Mouse (Mus musculus) lung, embryonic 15.5 days (tissue): ENCODE results near the gene Gng7. TPM values are rescaled to one million over a fixed set of nuclear protein-coding genes. Genes with fewer than 3 reads are reported as not detected.
A peak's percentile ranks its signal among the peaks of the same experiment; 100 is the strongest.

Source experiments
- ATAC-seq: fragments of 200-750 bp; cut with Nextera tagmentation; 2 replicates; pipeline ENCODE4 v1.8.0; 2017; ENCODE audit warnings: moderate number of reproducible peaks, borderline replicate concordance; ENCODE audit not compliant: low FRiP score, low TSS enrichment; ENCODE audit errors: extremely low read depth
- H3K27ac ChIP-seq: fragments of 300-500 bp; sonication (generic); 2 replicates; pipeline ENCODE4 v1.5.1; 2015; ENCODE audit warnings: moderate library complexity, mild to moderate bottlenecking, inconsistent platforms
- H3K27me3 ChIP-seq: fragments of 300-500 bp; sonication (generic); 2 replicates; pipeline ENCODE4 v1.6.1; 2015; ENCODE audit warnings: inconsistent platforms
- H3K36me3 ChIP-seq: fragments of 300-500 bp; sonication (generic); 2 replicates; pipeline ENCODE4 v1.6.1; 2015; ENCODE audit warnings: inconsistent platforms
- H3K4me1 ChIP-seq: fragments of 300-500 bp; sonication (generic); 2 replicates; pipeline ENCODE4 v1.6.1; 2015; ENCODE audit warnings: inconsistent platforms
- H3K4me2 ChIP-seq: fragments of 300-500 bp; sonication (generic); 2 replicates; pipeline ENCODE4 v1.6.1; 2015; ENCODE audit warnings: inconsistent platforms, mild to moderate bottlenecking, moderate library complexity
- H3K4me3 ChIP-seq: fragments of 300-500 bp; sonication (generic); 2 replicates; pipeline ENCODE4 v1.5.1; 2015; ENCODE audit warnings: mild to moderate bottlenecking, inconsistent platforms
- H3K9ac ChIP-seq: fragments of 300-500 bp; sonication (generic); 2 replicates; pipeline ENCODE4 v1.6.1; 2015; ENCODE audit warnings: inconsistent platforms
- H3K9me3 ChIP-seq: fragments of 300-500 bp; sonication (generic); 2 replicates; pipeline ENCODE4 v1.6.1; 2016; ENCODE audit warnings: inconsistent platforms
- WGBS: fragments of 180-500 bp; shearing (Covaris S2); methylation state at CpG from one replicate; pipeline ENCODE4 v1.1.7; 2015; 5-methylcytosine and 5-hydroxymethylcytosine counted together
- polyA plus RNA-seq: library from polyadenylated mRNA; unstranded; fragments of >200 nt; fragmentation: Nextera tagmentation; extraction: Ambion mirVana; gene quantifications from 2 replicates; pipeline ENCODE4 v1.2.1, GENCODE M21; 2015

The Gng7 gene
- polyA plus RNA-seq, 1 experiment from 2014 or later: 6.6 TPM

DNA sequence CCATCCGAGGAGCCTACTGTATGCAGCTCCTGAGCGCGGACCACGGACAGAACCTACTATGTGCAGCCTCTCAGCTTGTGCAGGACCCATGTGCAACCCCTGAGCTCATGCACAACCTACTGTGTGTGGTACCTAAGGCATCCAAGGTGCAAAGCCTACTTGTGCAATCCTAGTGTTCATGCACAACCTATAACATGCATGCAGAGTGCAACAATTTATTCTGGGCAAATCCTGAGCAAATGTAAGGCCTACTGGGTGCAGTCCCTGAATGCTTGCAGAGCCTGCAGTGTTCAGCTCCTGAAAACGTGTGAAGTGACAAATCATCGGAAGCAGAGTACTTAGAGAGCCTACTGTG is 78.0 kb downstream of the Gng7 start:
- Histone ChIP-seq H3K4me2 (peak overlapping the region; percentile 79), H3K36me3 (no peaks in the 10 kb centered on the region), H3K4me1 (peaks cover 83% of the 10 kb centered on the region), H3K27ac (peak overlapping the region; percentile 75), H3K9ac (no peak overlapping the region), H3K4me3 (peak overlapping the region; percentile 38), H3K9me3 (no peaks in the 10 kb centered on the region), H3K27me3 (peaks cover 24% of the 10 kb centered on the region)
- WGBS: 8% methylated on average over 6 of the region's 6 CpGs
- no peak for ATAC-seq

DNA sequence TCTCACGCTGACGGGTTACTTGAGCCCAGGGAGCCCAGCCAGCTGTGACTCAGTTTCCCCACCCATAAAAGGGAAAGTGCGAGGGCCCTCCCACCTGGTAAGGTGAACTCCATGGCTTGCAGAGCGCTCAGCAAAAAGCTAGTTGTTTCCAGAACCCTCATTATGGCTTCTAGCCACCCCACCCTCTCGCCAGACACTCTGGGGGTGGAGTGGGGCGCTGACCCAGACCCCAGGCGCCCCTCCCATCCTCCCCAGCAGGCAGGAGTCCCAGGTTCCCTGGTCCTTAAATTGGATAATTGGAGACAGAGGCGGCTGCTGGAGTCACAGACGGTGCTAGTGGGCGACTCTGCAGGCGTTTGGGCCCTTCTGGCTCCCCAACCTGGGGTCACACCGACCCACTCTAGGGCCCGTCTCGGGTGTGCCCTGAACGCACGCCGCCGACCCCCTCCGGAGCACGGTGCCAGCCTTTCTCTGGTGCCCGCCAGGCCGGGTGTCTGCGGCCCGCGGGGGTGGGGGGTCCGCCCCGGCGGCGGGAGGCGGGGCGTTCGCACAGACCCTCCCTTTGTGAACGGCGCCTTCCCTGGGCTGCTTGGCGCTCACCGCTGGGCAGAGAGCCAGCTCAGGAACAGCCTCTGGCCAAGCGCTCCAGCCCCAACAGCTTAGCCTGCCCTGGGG is 78.5 kb downstream of the Gng7 start:
- 2% methylated on average over 37 of the region's 37 CpGs for WGBS
- no peaks in the 10 kb centered on the region for H3K9me3 ChIP-seq
- peak overlapping the region; percentile 39 for H3K9ac ChIP-seq
- H3K4me1 ChIP-seq: peaks cover 88% of the 10 kb centered on the region
- peaks cover 29% of the 10 kb centered on the region for H3K27me3 ChIP-seq
- peak; percentile 23; the same call in 1 of the 2 replicates for ATAC-seq
- peak overlapping the region; percentile 38 for H3K4me3 ChIP-seq
- H3K4me2 ChIP-seq: peak overlapping the region; percentile 79
- H3K36me3 ChIP-seq: no peaks in the 10 kb centered on the region
- peak overlapping the region; percentile 75 for H3K27ac ChIP-seq

- WGBS: 2% methylated on average over 17 of the region's 17 CpGs
- Histone ChIP-seq H3K9me3 (no peaks in the 10 kb centered on the region), H3K4me3 (peak overlapping the region; percentile 38), H3K36me3 (no peaks in the 10 kb centered on the region), H3K9ac (peak overlapping the region; percentile 39; the same call in 1 of the 2 replicates), H3K27ac (peak overlapping the region; percentile 75), H3K4me2 (peak overlapping the region; percentile 79), H3K4me1 (peaks cover 90% of the 10 kb centered on the region), H3K27me3 (peaks cover 30% of the 10 kb centered on the region)
- ATAC-seq: no peak
These were observed 79.0 kb downstream of the Gng7 start for GRCm38 (mm10) chr10:80935698-80936097.

GRCm38 (mm10) chr10:80935241-80935640 is 79.5 kb downstream of the Gng7 start:
- Histone ChIP-seq H3K36me3 (no peaks in the 10 kb centered on the region), H3K27ac (0 out of 2 replicates have a peak overlapping the region, but pooled peaks have one; percentile 15), H3K9ac (no peak overlapping the region), H3K4me1 (peaks cover 86% of the 10 kb centered on the region), H3K9me3 (no peaks in the 10 kb centered on the region), H3K4me3 (no peak overlapping the region), H3K4me2 (peak overlapping the region; percentile 79), H3K27me3 (peaks cover 30% of the 10 kb centered on the region)
- ATAC-seq: no peak
- WGBS: 13% methylated on average over 3 of the region's 3 CpGs

GRCm38 (mm10) chr10:80934136-80934985 is 80.4 kb downstream of the Gng7 start:
- Histone ChIP-seq H3K27ac (no peak overlapping the region), H3K9ac (no peak overlapping the region), H3K9me3 (no peaks in the 10 kb centered on the region), H3K4me2 (no peak overlapping the region), H3K27me3 (peaks cover 30% of the 10 kb centered on the region), H3K4me1 (peaks cover 79% of the 10 kb centered on the region), H3K36me3 (no peaks in the 10 kb centered on the region), H3K4me3 (no peak overlapping the region; the same call in 1 of the 2 replicates)
- no peak for ATAC-seq
- 46% methylated on average over 14 of the region's 14 CpGs for WGBS

DNA sequence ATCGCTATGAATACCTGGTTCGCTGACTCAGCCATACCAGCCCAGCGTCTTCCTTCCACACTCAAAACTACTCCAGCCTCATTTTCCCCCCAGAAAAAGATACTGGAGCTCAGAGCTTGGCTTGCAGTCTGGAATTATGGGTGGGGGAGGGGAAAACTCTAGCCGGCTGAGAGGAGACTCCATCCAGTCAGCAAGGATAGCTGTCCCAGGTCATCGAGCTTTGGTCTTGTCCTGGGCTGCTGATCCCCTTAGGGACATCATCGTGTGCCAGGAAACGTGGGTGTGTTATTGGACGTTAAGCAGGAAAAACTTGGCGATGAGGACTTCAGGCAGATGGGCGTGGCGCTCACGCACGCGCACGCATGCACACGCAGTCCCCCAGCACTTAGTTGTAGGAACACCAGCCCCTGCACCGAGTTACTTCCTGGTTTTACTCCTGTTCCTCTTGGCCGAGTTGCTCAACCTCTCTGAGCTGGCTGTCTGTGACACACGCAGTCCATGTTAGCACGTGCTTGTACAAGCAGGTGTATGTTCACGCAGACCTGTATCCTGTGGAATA is 81.2 kb downstream of the Gng7 start:
- H3K9ac ChIP-seq: no peak overlapping the region
- peak overlapping the region; percentile 49; the same call in 1 of the 2 replicates for H3K27ac ChIP-seq
- H3K36me3 ChIP-seq: no peaks in the 10 kb centered on the region
- peaks cover 79% of the 10 kb centered on the region for H3K4me1 ChIP-seq
- peaks cover 30% of the 10 kb centered on the region for H3K27me3 ChIP-seq
- H3K4me2 ChIP-seq: peak overlapping the region; percentile 80
- WGBS: 3% methylated on average over 21 of the region's 21 CpGs
- no peak for ATAC-seq
- no peaks in the 10 kb centered on the region for H3K9me3 ChIP-seq
- peak overlapping the region; percentile 59 for H3K4me3 ChIP-seq

DNA sequence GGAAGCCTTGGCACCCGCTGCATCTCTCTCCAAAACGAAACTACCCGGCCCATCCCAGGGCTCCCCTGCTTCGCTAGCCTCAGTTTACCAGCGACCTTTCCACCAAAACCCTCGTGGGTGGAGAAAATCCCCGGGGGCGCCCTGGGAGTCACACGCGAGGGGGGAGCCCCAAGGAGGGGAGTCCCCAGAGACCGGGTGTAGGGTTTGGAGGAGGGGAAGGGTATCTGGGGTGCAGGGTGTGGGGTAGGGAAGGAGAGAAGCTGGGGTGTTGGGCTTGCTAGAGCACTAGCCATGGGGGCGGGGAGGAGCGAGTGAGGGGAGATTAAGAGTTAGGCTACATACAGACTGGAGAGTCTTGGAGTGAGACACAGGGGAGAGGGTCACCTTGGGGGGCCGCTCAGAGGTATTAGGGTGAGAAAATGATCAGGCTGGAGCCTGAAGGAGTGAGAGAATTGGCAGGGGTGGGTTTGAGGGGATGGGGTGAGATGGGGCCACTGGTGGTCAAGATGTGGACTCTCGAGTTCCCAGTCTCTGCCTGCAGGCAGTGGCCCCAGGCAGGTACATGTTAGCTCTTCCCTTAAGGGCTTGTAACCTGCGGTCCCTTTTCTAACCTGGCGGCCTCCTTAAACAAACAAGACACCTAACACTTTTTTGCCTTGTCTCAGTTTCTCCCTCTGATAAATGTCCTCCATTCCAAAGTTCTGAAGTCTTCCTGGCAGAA is 81.9 kb downstream of the Gng7 start:
- peak overlapping the region; percentile 80 for H3K4me2 ChIP-seq
- H3K27me3 ChIP-seq: peaks cover 30% of the 10 kb centered on the region
- peak overlapping the region; percentile 59 for H3K4me3 ChIP-seq
- H3K36me3 ChIP-seq: no peaks in the 10 kb centered on the region
- no peak for ATAC-seq
- peak overlapping the region; percentile 62 for H3K9ac ChIP-seq
- 2% methylated on average over 17 of the region's 17 CpGs for WGBS
- H3K4me1 ChIP-seq: peaks cover 73% of the 10 kb centered on the region
- peak overlapping the region; percentile 49 for H3K27ac ChIP-seq
- no peaks in the 10 kb centered on the region for H3K9me3 ChIP-seq

- no peak for ATAC-seq
- peak overlapping the region; percentile 59 for H3K4me3 ChIP-seq
- 1% methylated on average over 20 of the region's 20 CpGs for WGBS
- peaks cover 30% of the 10 kb centered on the region for H3K27me3 ChIP-seq
- H3K4me2 ChIP-seq: peak overlapping the region; percentile 80
- H3K36me3 ChIP-seq: no peaks in the 10 kb centered on the region
- no peaks in the 10 kb centered on the region for H3K9me3 ChIP-seq
- peak overlapping the region; percentile 62 for H3K9ac ChIP-seq
- H3K27ac ChIP-seq: 0 out of 2 replicates have a peak overlapping the region, but pooled peaks have one; percentile 49
- H3K4me1 ChIP-seq: peaks cover 66% of the 10 kb centered on the region
These were observed 82.5 kb downstream of the Gng7 start for GRCm38 (mm10) chr10:80932206-80932605.

DNA sequence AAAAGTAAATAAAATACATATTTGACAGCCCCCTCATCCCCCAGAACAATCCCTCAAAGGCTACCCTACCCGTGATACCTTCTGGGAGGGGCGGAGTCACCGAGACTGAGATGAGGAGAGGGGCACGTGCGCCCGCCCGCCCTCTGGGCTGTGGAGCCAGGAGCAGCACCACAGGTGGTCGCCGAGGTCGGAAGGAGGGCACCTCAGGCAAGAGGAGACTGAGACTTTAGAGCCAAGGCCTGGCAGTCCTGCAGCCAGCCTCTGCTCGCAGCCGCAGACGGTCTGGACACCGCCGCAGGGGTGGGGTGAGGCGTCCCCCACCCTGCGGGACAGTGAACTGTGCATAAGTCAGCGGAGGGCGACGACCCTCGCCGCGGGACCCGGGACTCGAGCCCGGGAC is 83.0 kb downstream of the Gng7 start:
- no peaks in the 10 kb centered on the region for H3K9me3 ChIP-seq
- peak overlapping the region; percentile 59 for H3K4me3 ChIP-seq
- 2% methylated on average over 26 of the region's 26 CpGs for WGBS
- peaks cover 30% of the 10 kb centered on the region for H3K27me3 ChIP-seq
- no peaks in the 10 kb centered on the region for H3K36me3 ChIP-seq
- no peak overlapping the region for H3K27ac ChIP-seq
- no peak for ATAC-seq
- H3K4me2 ChIP-seq: peak overlapping the region; percentile 80
- peaks cover 61% of the 10 kb centered on the region for H3K4me1 ChIP-seq
- peak overlapping the region; percentile 62 for H3K9ac ChIP-seq

GRCm38 (mm10) chr10:80931153-80931671 is 83.5 kb downstream of the Gng7 start:
- Histone ChIP-seq H3K27ac (no peak overlapping the region), H3K4me3 (peak overlapping the region; percentile 59), H3K27me3 (peaks cover 30% of the 10 kb centered on the region), H3K36me3 (no peaks in the 10 kb centered on the region), H3K9ac (peak overlapping the region; percentile 62), H3K4me2 (peak overlapping the region; percentile 80), H3K9me3 (no peaks in the 10 kb centered on the region), H3K4me1 (peaks cover 56% of the 10 kb centered on the region)
- no peak for ATAC-seq
- 4% methylated on average over 11 of the region's 14 CpGs for WGBS
